Mouse (Mus musculus) forebrain, embryonic 14.5 days (tissue): ENCODE data around the gene Pak1. TPM values are rescaled to one million over a fixed set of nuclear protein-coding genes. Genes with fewer than 3 reads are reported as not detected.
A peak's percentile ranks its signal among the peaks of the same experiment; 100 is the strongest.

Experiments used
- ATAC-seq: fragments of 200-750 bp; cut with Nextera tagmentation; 2 replicates; pipeline ENCODE4 v1.8.0; 2017; ENCODE audit warnings: mild to moderate bottlenecking, moderate library complexity
- DNase-seq: peaks from one replicate; pipeline ENCODE4 v3.0.0-alpha.2; 2015; ENCODE audit warnings: low spot score
- H3K27ac ChIP-seq: fragments of 300-500 bp; sonication (generic); 2 replicates; pipeline ENCODE4 v1.5.1; 2014; ENCODE audit warnings: low read depth, mild to moderate bottlenecking, control low read depth, low read length, moderate library complexity
- H3K27me3 ChIP-seq: fragments of 300-500 bp; sonication (generic); replicated peaks from 2 replicates; pipeline ENCODE4 v1.6.1; 2014; ENCODE audit warnings: low read length, control low read depth, mixed read lengths; ENCODE audit not compliant: control insufficient read depth, insufficient read depth
- H3K36me3 ChIP-seq: fragments of 300-500 bp; sonication (generic); 2 replicates; pipeline ENCODE4 v1.6.1; 2014; ENCODE audit warnings: low read length, control low read depth; ENCODE audit not compliant: control insufficient read depth, insufficient read depth
- H3K4me1 ChIP-seq: fragments of 300-500 bp; sonication (generic); 2 replicates; pipeline ENCODE4 v1.6.1; 2014; ENCODE audit warnings: antibody characterized with exemption, low read length, control low read depth; ENCODE audit not compliant: control insufficient read depth, insufficient read depth
- H3K4me2 ChIP-seq: fragments of 300-500 bp; sonication (generic); 2 replicates; pipeline ENCODE4 v1.6.1; 2014; ENCODE audit warnings: mild to moderate bottlenecking, control low read depth, low read length
- H3K4me3 ChIP-seq: fragments of 300-500 bp; sonication (generic); 2 replicates; pipeline ENCODE4 v1.5.1; 2014; ENCODE audit warnings: low read depth, low read length, control low read depth
- H3K9ac ChIP-seq: fragments of 300-500 bp; sonication (generic); 2 replicates; pipeline ENCODE4 v1.6.1; 2014; ENCODE audit warnings: mild to moderate bottlenecking, low read length, control low read depth, moderate library complexity
- H3K9me3 ChIP-seq: fragments of 300-500 bp; sonication (generic); replicated peaks from 2 replicates; pipeline ENCODE4 v1.6.1; 2016; ENCODE audit warnings: low read length, control low read depth, mixed read lengths; ENCODE audit not compliant: control insufficient read depth
- WGBS: fragments of 180-500 bp; shearing (Covaris S2); extraction: QIAGEN DNeasy Blood & Tissue Kit; methylation state at CpG from one replicate; pipeline ENCODE4 v1.1.7; 2014; 5-methylcytosine and 5-hydroxymethylcytosine counted together
- polyA plus RNA-seq: library from polyadenylated mRNA; unstranded; fragments of >200 nt; fragmentation: Nextera tagmentation; extraction: Ambion mirVana; gene quantifications from 2 replicates; pipeline ENCODE4 v1.2.1, GENCODE M21; 2014

The Pak1 gene
- polyA plus RNA-seq, 1 experiment from 2014 or later = 131 TPM

GRCm38 (mm10) chr7:97792324-97792723 lies 4.0 kb downstream of the Pak1 start:
- no peak overlapping the region for H3K4me3 ChIP-seq
- no peak overlapping the region for H3K27ac ChIP-seq
- 0 out of 2 replicates have a peak, but pooled peaks cover 3% of the 10 kb centered on the region for H3K27me3 ChIP-seq
- peaks cover 4% of the 10 kb centered on the region; the same call in 1 of the 2 replicates for H3K4me1 ChIP-seq
- H3K36me3 ChIP-seq = no peaks in the 10 kb centered on the region
- WGBS = 75% methylated on average over 2 of the region's 2 CpGs
- DNase-seq = no peak
- H3K4me2 ChIP-seq = no peak overlapping the region
- H3K9ac ChIP-seq = no peak overlapping the region
- H3K9me3 ChIP-seq = no peaks in the 10 kb centered on the region
- no peak for ATAC-seq

GRCm38 (mm10) chr7:97803116-97803515 lies 14.8 kb downstream of the Pak1 start:
- Histone ChIP-seq H3K9ac (no peak overlapping the region), H3K36me3 (no peaks in the 10 kb centered on the region), H3K4me1 (peaks cover 12% of the 10 kb centered on the region), H3K9me3 (no peaks in the 10 kb centered on the region), H3K27ac (no peak overlapping the region), H3K4me2 (no peak overlapping the region), H3K4me3 (no peak overlapping the region), H3K27me3 (no peaks in the 10 kb centered on the region)
- ATAC-seq (no peak), DNase-seq (peak; percentile 37)
- WGBS = 22% methylated on average over 2 of the region's 2 CpGs

GRCm38 (mm10) chr7:97804245-97805066 lies 16.1 kb downstream of the Pak1 start:
- peaks cover 12% of the 10 kb centered on the region for H3K4me1 ChIP-seq
- 27% methylated on average over 2 of the region's 2 CpGs for WGBS
- ATAC-seq (peak; percentile 63), DNase-seq (peak; percentile 56)
- H3K27ac ChIP-seq = no peak overlapping the region; the same call in 1 of the 2 replicates
- H3K4me3 ChIP-seq = no peak overlapping the region
- no peak overlapping the region for H3K9ac ChIP-seq
- H3K27me3 ChIP-seq = no peaks in the 10 kb centered on the region
- no peaks in the 10 kb centered on the region for H3K36me3 ChIP-seq
- no peak overlapping the region for H3K4me2 ChIP-seq
- no peaks in the 10 kb centered on the region for H3K9me3 ChIP-seq

- Histone ChIP-seq H3K36me3 (no peaks in the 10 kb centered on the region), H3K27me3 (no peaks in the 10 kb centered on the region), H3K9ac (no peak overlapping the region), H3K9me3 (no peaks in the 10 kb centered on the region), H3K4me3 (no peak overlapping the region), H3K4me1 (peaks cover 12% of the 10 kb centered on the region), H3K4me2 (no peak overlapping the region), H3K27ac (no peak overlapping the region; the same call in 1 of the 2 replicates)
- WGBS = 62% methylated on average over 3 of the region's 3 CpGs
- ATAC-seq (no peak), DNase-seq (no peak)
Observed at GRCm38 (mm10) chr7:97805067-97805365, 16.7 kb downstream of the Pak1 start.

- 0 out of 2 replicates have a peak, but pooled peaks cover 4% of the 10 kb centered on the region for H3K4me1 ChIP-seq
- no peak overlapping the region for H3K4me2 ChIP-seq
- no peaks in the 10 kb centered on the region for H3K36me3 ChIP-seq
- ATAC-seq (no peak), DNase-seq (no peak)
- no peaks in the 10 kb centered on the region for H3K27me3 ChIP-seq
- 85% methylated on average over 5 of the region's 5 CpGs for WGBS
- no peak overlapping the region for H3K27ac ChIP-seq
- H3K9ac ChIP-seq = no peak overlapping the region
- no peak overlapping the region for H3K4me3 ChIP-seq
- H3K9me3 ChIP-seq = no peaks in the 10 kb centered on the region
Observed at GRCm38 (mm10) chr7:97809307-97809706, 21.0 kb downstream of the Pak1 start.

GRCm38 (mm10) chr7:97821875-97822274 lies 33.5 kb downstream of the Pak1 start:
- no peak overlapping the region for H3K9ac ChIP-seq
- no peaks in the 10 kb centered on the region for H3K9me3 ChIP-seq
- WGBS = 93% methylated on average over 2 of the region's 2 CpGs
- H3K4me3 ChIP-seq = no peak overlapping the region
- no peaks in the 10 kb centered on the region for H3K4me1 ChIP-seq
- DNase-seq (no peak), ATAC-seq (no peak)
- no peak overlapping the region for H3K4me2 ChIP-seq
- no peaks in the 10 kb centered on the region for H3K36me3 ChIP-seq
- no peaks in the 10 kb centered on the region for H3K27me3 ChIP-seq
- H3K27ac ChIP-seq = no peak overlapping the region

GRCm38 (mm10) chr7:97829091-97829490 lies 40.8 kb downstream of the Pak1 start:
- ATAC-seq (no peak), DNase-seq (no peak)
- no peak overlapping the region for H3K4me2 ChIP-seq
- H3K9ac ChIP-seq = no peak overlapping the region
- no peak overlapping the region for H3K27ac ChIP-seq
- H3K27me3 ChIP-seq = no peaks in the 10 kb centered on the region
- no peaks in the 10 kb centered on the region for H3K4me1 ChIP-seq
- no peaks in the 10 kb centered on the region for H3K36me3 ChIP-seq
- no peak overlapping the region for H3K4me3 ChIP-seq
- 87% methylated on average over 2 of the region's 2 CpGs for WGBS
- H3K9me3 ChIP-seq = no peaks in the 10 kb centered on the region

- no peaks in the 10 kb centered on the region for H3K27me3 ChIP-seq
- WGBS = 79% methylated on average over 3 of the region's 3 CpGs
- H3K9ac ChIP-seq = no peak overlapping the region
- H3K9me3 ChIP-seq = no peaks in the 10 kb centered on the region
- no peak for DNase-seq
- no peak for ATAC-seq
- H3K4me2 ChIP-seq = no peak overlapping the region
- no peaks in the 10 kb centered on the region for H3K4me1 ChIP-seq
- no peak overlapping the region for H3K27ac ChIP-seq
- H3K4me3 ChIP-seq = no peak overlapping the region
- no peaks in the 10 kb centered on the region for H3K36me3 ChIP-seq
Observed at GRCm38 (mm10) chr7:97830739-97831138, 42.4 kb downstream of the Pak1 start.

GRCm38 (mm10) chr7:97832987-97833386 lies 44.6 kb downstream of the Pak1 start:
- H3K9ac ChIP-seq = no peak overlapping the region
- H3K36me3 ChIP-seq = no peaks in the 10 kb centered on the region
- ATAC-seq = no peak
- H3K27ac ChIP-seq = no peak overlapping the region
- H3K4me3 ChIP-seq = no peak overlapping the region
- WGBS = 86% methylated on average over 2 of the region's 2 CpGs
- H3K4me1 ChIP-seq = no peaks in the 10 kb centered on the region
- no peaks in the 10 kb centered on the region for H3K9me3 ChIP-seq
- H3K27me3 ChIP-seq = no peaks in the 10 kb centered on the region
- no peak overlapping the region for H3K4me2 ChIP-seq
- DNase-seq = no peak
